Mouse (Mus musculus): ENCODE results near the gene Rbm3. TPM values are rescaled to one million over a fixed set of nuclear protein-coding genes. Genes with fewer than 3 reads are reported as not detected.
"Not testable (repeated sequence)": the region's sequence is repeated elsewhere in the genome, so short reads cannot be mapped to it uniquely, and the experiment has no call there.

The Rbm3 gene
- polyA plus RNA-seq, 1 experiment from 2014 or later, result 566 TPM

GRCm38 (mm10) chrX:8117264-8117663 lies 28.4 kb downstream of the Rbm3 start:
- H3K4me2 ChIP-seq (ENCODE audit: low read depth, low read length), result no peak overlapping the region
- ATAC-seq (replicated peaks; ENCODE audit: insufficient number of reproducible peaks, low FRiP score, low TSS enrichment, low read depth), result no peak
- no peak overlapping the region for H3K9ac ChIP-seq (replicated peaks; ENCODE audit: low read length)
- H3K4me1 ChIP-seq (ENCODE audit: control insufficient read depth, insufficient read depth, low read length), result no peaks in the 10 kb centered on the region
- H3K36me3 ChIP-seq (replicated peaks; ENCODE audit: control insufficient read depth, insufficient read depth, low read depth, low read length), result no peaks in the 10 kb centered on the region
- H3K4me3 ChIP-seq (ENCODE audit: low read depth, low read length), result no peak overlapping the region
- DNase-seq (ENCODE audit: low spot score), result no peak
- H3K27ac ChIP-seq (replicated peaks; ENCODE audit: low read depth, low read length), result no peak overlapping the region
- no peaks in the 10 kb centered on the region for H3K9me3 ChIP-seq (replicated peaks; ENCODE audit: control insufficient read depth, low read length)
- H3K27me3 ChIP-seq (ENCODE audit: control insufficient read depth, insufficient read depth, low read length), result no peaks in the 10 kb centered on the region

GRCm38 (mm10) chrX:8115275-8115674 lies 30.4 kb downstream of the Rbm3 start:
- Histone ChIP-seq H3K27ac (replicated peaks; ENCODE audit: low read depth, low read length) (no peak overlapping the region), H3K9me3 (replicated peaks; ENCODE audit: control insufficient read depth, low read length) (no peaks in the 10 kb centered on the region), H3K4me1 (ENCODE audit: control insufficient read depth, insufficient read depth, low read length) (no peaks in the 10 kb centered on the region), H3K27me3 (ENCODE audit: control insufficient read depth, insufficient read depth, low read length) (no peaks in the 10 kb centered on the region), H3K9ac (replicated peaks; ENCODE audit: low read length) (no peak overlapping the region), H3K36me3 (replicated peaks; ENCODE audit: control insufficient read depth, insufficient read depth, low read depth, low read length) (no peaks in the 10 kb centered on the region), H3K4me3 (ENCODE audit: low read depth, low read length) (no peak overlapping the region), H3K4me2 (ENCODE audit: low read depth, low read length) (no peak overlapping the region)
- 80% methylated on average over 4 of the region's 4 CpGs for WGBS
- no peak for DNase-seq (ENCODE audit: low spot score)
- no peak for ATAC-seq (replicated peaks; ENCODE audit: insufficient number of reproducible peaks, low FRiP score, low TSS enrichment, low read depth)

- 92% methylated on average over 3 of the region's 3 CpGs for WGBS
- Histone ChIP-seq H3K9me3 (replicated peaks; ENCODE audit: control insufficient read depth, low read length) (no peaks in the 10 kb centered on the region), H3K36me3 (replicated peaks; ENCODE audit: control insufficient read depth, insufficient read depth, low read depth, low read length) (no peaks in the 10 kb centered on the region), H3K27ac (replicated peaks; ENCODE audit: low read depth, low read length) (no peak overlapping the region), H3K4me1 (ENCODE audit: control insufficient read depth, insufficient read depth, low read length) (no peaks in the 10 kb centered on the region), H3K4me2 (ENCODE audit: low read depth, low read length) (no peak overlapping the region), H3K4me3 (ENCODE audit: low read depth, low read length) (no peak overlapping the region), H3K27me3 (ENCODE audit: control insufficient read depth, insufficient read depth, low read length) (no peaks in the 10 kb centered on the region), H3K9ac (replicated peaks; ENCODE audit: low read length) (no peak overlapping the region)
- DNase-seq (ENCODE audit: low spot score) (no peak), ATAC-seq (replicated peaks; ENCODE audit: insufficient number of reproducible peaks, low FRiP score, low TSS enrichment, low read depth) (no peak)
These were observed 40.7 kb downstream of the Rbm3 start for GRCm38 (mm10) chrX:8105019-8105418.

GRCm38 (mm10) chrX:8102213-8102668 lies 43.4 kb downstream of the Rbm3 start:
- Histone ChIP-seq H3K27ac (replicated peaks; ENCODE audit: low read depth, low read length) (no peak overlapping the region), H3K36me3 (replicated peaks; ENCODE audit: control insufficient read depth, insufficient read depth, low read depth, low read length) (no peaks in the 10 kb centered on the region), H3K4me3 (ENCODE audit: low read depth, low read length) (no peak overlapping the region), H3K9ac (replicated peaks; ENCODE audit: low read length) (no peak overlapping the region), H3K4me1 (ENCODE audit: control insufficient read depth, insufficient read depth, low read length) (no peaks in the 10 kb centered on the region), H3K4me2 (ENCODE audit: low read depth, low read length) (no peak overlapping the region), H3K9me3 (replicated peaks; ENCODE audit: control insufficient read depth, low read length) (no peaks in the 10 kb centered on the region), H3K27me3 (ENCODE audit: control insufficient read depth, insufficient read depth, low read length) (no peaks in the 10 kb centered on the region)
- ATAC-seq (replicated peaks; ENCODE audit: insufficient number of reproducible peaks, low FRiP score, low TSS enrichment, low read depth), result no peak
- 62% methylated on average over 7 of the region's 7 CpGs for WGBS
- no peak for DNase-seq (ENCODE audit: low spot score)

GRCm38 (mm10) chrX:8101017-8101416 lies 44.7 kb downstream of the Rbm3 start:
- Histone ChIP-seq H3K9me3 (replicated peaks; ENCODE audit: control insufficient read depth, low read length) (no peaks in the 10 kb centered on the region), H3K36me3 (replicated peaks; ENCODE audit: control insufficient read depth, insufficient read depth, low read depth, low read length) (no peaks in the 10 kb centered on the region), H3K9ac (replicated peaks; ENCODE audit: low read length) (no peak overlapping the region), H3K4me3 (ENCODE audit: low read depth, low read length) (no peak overlapping the region), H3K27me3 (ENCODE audit: control insufficient read depth, insufficient read depth, low read length) (no peaks in the 10 kb centered on the region), H3K4me1 (ENCODE audit: control insufficient read depth, insufficient read depth, low read length) (no peaks in the 10 kb centered on the region), H3K27ac (replicated peaks; ENCODE audit: low read depth, low read length) (no peak overlapping the region; the same call in 1 of the 2 replicates), H3K4me2 (ENCODE audit: low read depth, low read length) (no peak overlapping the region)
- DNase-seq (ENCODE audit: low spot score) (peak; percentile 88), ATAC-seq (replicated peaks; ENCODE audit: insufficient number of reproducible peaks, low FRiP score, low TSS enrichment, low read depth) (peak; percentile 35; the same call in 1 of the 2 replicates)
- 16% methylated on average over 3 of the region's 3 CpGs for WGBS

- Histone ChIP-seq H3K4me3 (ENCODE audit: low read depth, low read length) (no peak overlapping the region), H3K9ac (replicated peaks; ENCODE audit: low read length) (no peak overlapping the region), H3K4me2 (ENCODE audit: low read depth, low read length) (no peak overlapping the region), H3K27me3 (ENCODE audit: control insufficient read depth, insufficient read depth, low read length) (no peaks in the 10 kb centered on the region), H3K36me3 (replicated peaks; ENCODE audit: control insufficient read depth, insufficient read depth, low read depth, low read length) (no peaks in the 10 kb centered on the region), H3K27ac (replicated peaks; ENCODE audit: low read depth, low read length) (no peak overlapping the region), H3K4me1 (ENCODE audit: control insufficient read depth, insufficient read depth, low read length) (no peaks in the 10 kb centered on the region), H3K9me3 (replicated peaks; ENCODE audit: control insufficient read depth, low read length) (no peaks in the 10 kb centered on the region)
- no peak for ATAC-seq (replicated peaks; ENCODE audit: insufficient number of reproducible peaks, low FRiP score, low TSS enrichment, low read depth)
- WGBS, result 65% methylated on average over 4 of the region's 4 CpGs
- DNase-seq (ENCODE audit: low spot score), result no peak
These were observed 46.2 kb downstream of the Rbm3 start for GRCm38 (mm10) chrX:8099435-8099834.

- Histone ChIP-seq H3K36me3 (replicated peaks; ENCODE audit: control insufficient read depth, insufficient read depth, low read depth, low read length) (no peaks in the 10 kb centered on the region), H3K4me3 (ENCODE audit: low read depth, low read length) (0 out of 2 replicates have a peak overlapping the region, but pooled peaks have one; percentile 4), H3K27me3 (ENCODE audit: control insufficient read depth, insufficient read depth, low read length) (no peaks in the 10 kb centered on the region), H3K9me3 (replicated peaks; ENCODE audit: control insufficient read depth, low read length) (no peaks in the 10 kb centered on the region), H3K4me2 (ENCODE audit: low read depth, low read length) (peak overlapping the region; percentile 21; the same call in 1 of the 2 replicates), H3K9ac (replicated peaks; ENCODE audit: low read length) (peak overlapping the region; percentile 7; the same call in 1 of the 2 replicates), H3K4me1 (ENCODE audit: control insufficient read depth, insufficient read depth, low read length) (no peaks in the 10 kb centered on the region), H3K27ac (replicated peaks; ENCODE audit: low read depth, low read length) (no peak overlapping the region)
- 7% methylated on average over 15 of the region's 19 CpGs for WGBS
- ATAC-seq (replicated peaks; ENCODE audit: insufficient number of reproducible peaks, low FRiP score, low TSS enrichment, low read depth), result peak; percentile 93
- DNase-seq (ENCODE audit: low spot score), result peak; percentile 94
These were observed 48.9 kb downstream of the Rbm3 start for GRCm38 (mm10) chrX:8096787-8097242.

GRCm38 (mm10) chrX:8096068-8096786 lies 49.5 kb downstream of the Rbm3 start:
- not testable (repeated sequence) for H3K4me1 ChIP-seq (ENCODE audit: control insufficient read depth, insufficient read depth, low read length); H3K9ac ChIP-seq (replicated peaks; ENCODE audit: low read length); H3K4me2 ChIP-seq (ENCODE audit: low read depth, low read length); H3K36me3 ChIP-seq (replicated peaks; ENCODE audit: control insufficient read depth, insufficient read depth, low read depth, low read length); DNase-seq (ENCODE audit: low spot score); H3K27me3 ChIP-seq (ENCODE audit: control insufficient read depth, insufficient read depth, low read length); H3K27ac ChIP-seq (replicated peaks; ENCODE audit: low read depth, low read length); H3K9me3 ChIP-seq (replicated peaks; ENCODE audit: control insufficient read depth, low read length)
- peak; percentile 91 for ATAC-seq (replicated peaks; ENCODE audit: insufficient number of reproducible peaks, low FRiP score, low TSS enrichment, low read depth)
- peak overlapping the region; percentile 17 for H3K4me3 ChIP-seq (ENCODE audit: low read depth, low read length)
- 23% methylated on average over 26 of the region's 48 CpGs for WGBS
